Mouse (Mus musculus) cerebellum, adult 2 months (tissue): ENCODE results near the gene P3h3. TPM values are rescaled to one million over a fixed set of nuclear protein-coding genes. Genes with fewer than 3 reads are reported as not detected.
"Not testable (repeated sequence)": the region's sequence is repeated elsewhere in the genome, so short reads cannot be mapped to it uniquely, and the experiment has no call there.

ENCODE experiments used
- DNase-seq, 2 experiments: peaks; one replicate each; pipeline ENCODE4 v3.0.0; 2021
- H3K27ac ChIP-seq: fragments of 200-500 bp; 2 replicates; pipeline ENCODE4 v1.5.1; 2012; ENCODE audit warnings: low read length, control low read depth, inconsistent platforms; ENCODE audit not compliant: insufficient read depth
- H3K27me3 ChIP-seq: fragments of 200-500 bp; 2 replicates; pipeline ENCODE4 v1.6.1; 2012; ENCODE audit warnings: inconsistent platforms, mild to moderate bottlenecking, low read length, moderate library complexity; ENCODE audit not compliant: control insufficient read depth, insufficient read depth
- H3K4me1 ChIP-seq: fragments of 200-500 bp; 2 replicates; pipeline ENCODE4 v1.6.1; 2011; ENCODE audit warnings: low read length; ENCODE audit not compliant: control insufficient read depth, insufficient read depth
- H3K4me3 ChIP-seq: fragments of 200-500 bp; replicated peaks from 2 replicates; pipeline ENCODE3; 2011; ENCODE audit warnings: mild to moderate bottlenecking, low read depth, low read length, control low read depth; ENCODE audit not compliant: insufficient read depth
- CTCF ChIP-seq: fragments of 200-500 bp; IDR thresholded peaks from 2 replicates; pipeline ENCODE4 v1.5.1; 2011; ENCODE audit warnings: low read depth, mild to moderate bottlenecking, control low read depth, low read length, moderate library complexity, borderline replicate concordance; ENCODE audit not compliant: insufficient read depth
- POLR2A ChIP-seq: fragments of 200-500 bp; IDR thresholded peaks from 2 replicates; pipeline ENCODE4 v1.6.1; 2011; ENCODE audit warnings: low read length, control low read depth, borderline replicate concordance; ENCODE audit not compliant: insufficient read depth
- WGBS: fragments of 180-500 bp; shearing (Covaris S2); methylation state at CpG from one replicate; pipeline ENCODE4 v1.1.7; 2018; 5-methylcytosine and 5-hydroxymethylcytosine counted together
- polyA plus RNA-seq: library from polyadenylated mRNA; depleted of rRNA; stranded (reverse); fragments of >200 nt; gene quantifications from 2 replicates; pipeline ENCODE4 v1.2.3, GENCODE M21; 2012; rRNA removed

The P3h3 gene
- polyA plus RNA-seq, 1 experiment = 106 TPM

- 77% methylated on average over 3 of the region's 3 CpGs for whole genome bisulfite sequencing
Observed at GRCm38 (mm10) chr6:124803061-124803460, 54.5 kb downstream of the P3h3 start.

GRCm38 (mm10) chr6:124802400-124802799 lies 55.2 kb downstream of the P3h3 start:
- WGBS = 37% methylated on average over 6 of the region's 9 CpGs
- H3K27ac ChIP-seq, DNase-seq, H3K4me1 ChIP-seq, H3K4me3 ChIP-seq, H3K27me3 ChIP-seq: not testable (repeated sequence)

More at GRCm38 (mm10) chr6:124803061-124803460, 54.5 kb downstream of the P3h3 start:
- TF ChIP-seq CTCF = no peak
- no peak for TF ChIP-seq POLR2A
- H3K27ac ChIP-seq = no peak overlapping the region
- H3K4me3 ChIP-seq = no peak overlapping the region
- no peaks in the 10 kb centered on the region for H3K27me3 ChIP-seq
- DNase-seq = no peak
- H3K4me1 ChIP-seq = peaks cover 7% of the 10 kb centered on the region; the same call in 1 of the 2 replicates

GRCm38 (mm10) chr6:124796200-124796599 lies 61.4 kb downstream of the P3h3 start:
- no peak for DNase-seq
- Histone ChIP-seq H3K4me3 (no peak overlapping the region), H3K27ac (no peak overlapping the region), H3K4me1 (no peaks in the 10 kb centered on the region), H3K27me3 (no peaks in the 10 kb centered on the region)
- WGBS = 89% methylated on average over 2 of the region's 2 CpGs
- TF ChIP-seq POLR2A (no peak), CTCF (no peak)

- no peak overlapping the region for H3K27ac ChIP-seq
Observed at GRCm38 (mm10) chr6:124795781-124796180, 61.8 kb downstream of the P3h3 start.

GRCm38 (mm10) chr6:124791911-124792310 lies 65.6 kb downstream of the P3h3 start:
- WGBS = 91% methylated on average over 3 of the region's 3 CpGs
- Histone ChIP-seq H3K4me3 (no peak overlapping the region), H3K27me3 (no peaks in the 10 kb centered on the region), H3K27ac (no peak overlapping the region), H3K4me1 (peaks cover 7% of the 10 kb centered on the region; the same call in 1 of the 2 replicates)
- TF ChIP-seq POLR2A (no peak), CTCF (no peak)
- no peak for DNase-seq

More at GRCm38 (mm10) chr6:124795781-124796180, 61.8 kb downstream of the P3h3 start:
- no peaks in the 10 kb centered on the region for H3K27me3 ChIP-seq
- WGBS = 79% methylated on average over 4 of the region's 4 CpGs
- H3K4me3 ChIP-seq = no peak overlapping the region
- H3K4me1 ChIP-seq = no peaks in the 10 kb centered on the region
- DNase-seq = no peak
- no peak for TF ChIP-seq CTCF
- no peak for TF ChIP-seq POLR2A

Other genes with a start within 250 kb of the P3h3 start
- 0.17 and 0.18 TPM in 2 replicates for gene C1s2, start 221.7 kb downstream of the P3h3 start, polyA plus RNA-seq
- 56.4 and 60.0 TPM in 2 replicates for gene Lpcat3, start 194.7 kb downstream of the P3h3 start, polyA plus RNA-seq
- 93.3 and 101 TPM in 2 replicates for gene Emg1, start 145.6 kb downstream of the P3h3 start, polyA plus RNA-seq
- gene Phb2, start 145.4 kb downstream of the P3h3 start, polyA plus RNA-seq = 114 and 115 TPM in 2 replicates
- gene Ptpn6, start 119.0 kb downstream of the P3h3 start, polyA plus RNA-seq = 2.2 and 2.4 TPM in 2 replicates
- gene Grcc10, start 116.4 kb downstream of the P3h3 start, polyA plus RNA-seq = 320 and 329 TPM in 2 replicates
- not detected in 2 replicates for gene Gm45234, start 101.7 kb downstream of the P3h3 start, polyA plus RNA-seq
- gene Atn1, start 101.2 kb downstream of the P3h3 start, polyA plus RNA-seq = 83.5 and 90.3 TPM in 2 replicates
- 888 and 918 TPM in 2 replicates for gene Eno2, start 88.1 kb downstream of the P3h3 start, polyA plus RNA-seq
- 4.9 and 6.7 TPM in 2 replicates for gene Lrrc23, start 78.0 kb downstream of the P3h3 start, polyA plus RNA-seq
- 12.1 and 13.8 TPM in 2 replicates for gene Spsb2, start 49.1 kb downstream of the P3h3 start, polyA plus RNA-seq
- 1,162 and 1,205 TPM in 2 replicates for gene Tpi1, start 43.5 kb downstream of the P3h3 start, polyA plus RNA-seq
- 155 and 159 TPM in 2 replicates for gene Usp5, start 28.3 kb downstream of the P3h3 start, polyA plus RNA-seq
- 1.3 and 1.4 TPM in 2 replicates for gene Cdca3, start 28.2 kb downstream of the P3h3 start, polyA plus RNA-seq
- 0.84 and 1.3 TPM in 2 replicates for gene Gnb3, start 17.5 kb downstream of the P3h3 start, polyA plus RNA-seq
- gene Gpr162, start 6.2 kb upstream of the P3h3 start, polyA plus RNA-seq = 177 and 183 TPM in 2 replicates
- 0.05 and 0.26 TPM in 2 replicates for gene Cd4, start 30.5 kb upstream of the P3h3 start, polyA plus RNA-seq
- 1.5 TPM in 2 replicates for gene Lag3, start 54.0 kb upstream of the P3h3 start, polyA plus RNA-seq
- 958 and 983 TPM in 2 replicates for gene Ptms, start 62.4 kb upstream of the P3h3 start, polyA plus RNA-seq
- gene Mlf2, start 73.6 kb upstream of the P3h3 start, polyA plus RNA-seq = 669 and 677 TPM in 2 replicates
- gene Cops7a, start 107.8 kb upstream of the P3h3 start, polyA plus RNA-seq = 276 and 289 TPM in 2 replicates
- gene Pianp, start 138.9 kb upstream of the P3h3 start, polyA plus RNA-seq = 104 and 109 TPM in 2 replicates
- 57.3 and 64.8 TPM in 2 replicates for gene Zfp384, start 151.4 kb upstream of the P3h3 start, polyA plus RNA-seq
- 75.7 and 80.2 TPM in 2 replicates for gene Ing4, start 182.0 kb upstream of the P3h3 start, polyA plus RNA-seq
- gene Acrbp, start 191.9 kb upstream of the P3h3 start, polyA plus RNA-seq = 23.7 and 24.8 TPM in 2 replicates
- 0.57 and 0.84 TPM in 2 replicates for gene Lpar5, start 210.2 kb upstream of the P3h3 start, polyA plus RNA-seq
- gene Chd4, start 238.2 kb upstream of the P3h3 start, polyA plus RNA-seq = 110 and 112 TPM in 2 replicates